Comparison of ENCODE assay signal across 27 mouse cellular contexts in the genomic region with DNA sequence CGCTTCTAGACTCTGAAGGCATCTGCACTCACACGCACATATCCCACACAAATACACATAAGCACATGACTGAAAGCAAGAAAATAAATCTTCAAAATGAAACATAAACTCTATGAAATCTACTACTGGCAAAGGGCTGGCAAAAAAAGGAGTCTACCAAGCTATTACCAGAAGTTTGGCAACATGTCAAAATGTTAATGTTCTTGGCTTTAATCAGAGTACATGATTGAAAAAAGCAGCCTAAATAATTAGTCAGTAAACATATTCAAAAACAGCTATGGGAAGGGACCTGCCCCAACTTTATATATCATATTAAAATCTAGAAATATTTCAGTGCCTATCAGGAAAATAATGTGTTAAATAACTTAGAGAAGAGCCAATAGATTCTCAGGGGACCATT.
"Had no signal": no experiment of that assay in that cellular context is flagged by ENCODE, and none has a peak within 500 bp of the region (broad histone marks: within the 10 kb centered on the region; RNA-seq: fewer than 3 reads in every experiment).

No protein-coding gene starts in this region.

- H3K27ac ChIP-seq: gastrocnemius, adult 2 months; heart, embryonic 10.5 days; hindbrain, embryonic 10.5 days; hindbrain, embryonic 13.5 days; hindbrain, embryonic 15.5 days; intestine, embryonic 15.5 days; left cerebral cortex, adult 2 months; limb, embryonic 10.5 days; limb, embryonic 12.5 days; liver, embryonic 13.5 days; liver, embryonic 15.5 days had no signal

- H3K4me2 ChIP-seq: heart, embryonic 12.5 days; hindbrain, embryonic 13.5 days; hindbrain, embryonic 15.5 days; intestine, embryonic 15.5 days; limb, embryonic 12.5 days; liver, embryonic 11.5 days; liver, embryonic 13.5 days; liver, embryonic 15.5 days had no signal

- H3K4me3 ChIP-seq: gastrocnemius, adult 2 months; heart, embryonic 10.5 days; heart, embryonic 12.5 days; hindbrain, embryonic 10.5 days; hindbrain, embryonic 13.5 days; hindbrain, embryonic 15.5 days; intestine, embryonic 15.5 days; left cerebral cortex, adult 2 months; limb, embryonic 10.5 days; limb, embryonic 12.5 days; liver, embryonic 13.5 days; liver, embryonic 15.5 days had no signal

- DNase-seq: gastrocnemius, adult 2 months; gastrocnemius, postnatal 10 days; gastrocnemius, postnatal 25 days; heart, adult 18-20 months; heart, postnatal 10 days; heart, postnatal 4 days; kidney, adult 18-20 months; kidney, adult 8-10 months; kidney, postnatal 10 days; kidney, postnatal 25 days; kidney, postnatal 4 days; liver; liver, embryonic 13.5 days; liver, postnatal 0 days had no signal

- H3K9me3 ChIP-seq: heart, embryonic 10.5 days; hindbrain, embryonic 10.5 days; hindbrain, embryonic 13.5 days; hindbrain, embryonic 15.5 days; intestine, embryonic 15.5 days; limb, embryonic 10.5 days; limb, embryonic 12.5 days; liver, embryonic 13.5 days; liver, embryonic 15.5 days had no signal

- H3K4me1 ChIP-seq: heart, embryonic 10.5 days; heart, embryonic 12.5 days; hindbrain, embryonic 10.5 days; hindbrain, embryonic 13.5 days; hindbrain, embryonic 15.5 days; intestine, embryonic 15.5 days; limb, embryonic 10.5 days; limb, embryonic 12.5 days; liver, embryonic 13.5 days; liver, embryonic 15.5 days had no signal

- ATAC-seq: inflammation-experienced regulatory T-cells, adult 6 months; intestine, embryonic 15.5 days; intestine, postnatal 0 days; liver, postnatal 0 days had no signal

- H3K9ac ChIP-seq: heart, embryonic 12.5 days; hindbrain, embryonic 13.5 days; hindbrain, embryonic 15.5 days; intestine, embryonic 15.5 days; limb, embryonic 12.5 days; liver, embryonic 13.5 days; liver, embryonic 15.5 days; liver, postnatal 0 days had no signal

- H3K27me3 ChIP-seq: heart, embryonic 12.5 days; hindbrain, embryonic 13.5 days; hindbrain, embryonic 15.5 days; intestine, embryonic 15.5 days; limb, embryonic 12.5 days; liver, embryonic 13.5 days; liver, embryonic 15.5 days had no signal

- H3K36me3 ChIP-seq: heart, embryonic 10.5 days; heart, embryonic 12.5 days; hindbrain, embryonic 10.5 days; hindbrain, embryonic 13.5 days; hindbrain, embryonic 15.5 days; intestine, embryonic 15.5 days; limb, embryonic 10.5 days; limb, embryonic 12.5 days; liver, embryonic 13.5 days; liver, embryonic 15.5 days had no signal
